Mouse (Mus musculus) G1E (cell line): ENCODE measurements at regions not wholly inside any gene's neighbourhood (a gene's known extent, or its start where the extent isn't known, plus 50 kb on each side); places are given as distances from the start of the nearest gene placed in this dataset.

Experiments
- ATAC-seq: 2 replicates; pipeline ENCODE4 v1.8.0; 2016; ENCODE audit warnings: mild to moderate bottlenecking; ENCODE audit not compliant: insufficient number of reproducible peaks, poor library complexity, low FRiP score, severe bottlenecking; ENCODE audit errors: extremely low read depth
- DNase-seq: peaks from one replicate; pipeline ENCODE4 v3.0.0; 2012; ENCODE audit warnings: low spot score
- H3K27me3 ChIP-seq: 2 replicates; pipeline ENCODE4 v1.6.1; 2012; ENCODE audit warnings: mild to moderate bottlenecking, low read length, inconsistent platforms; ENCODE audit not compliant: insufficient read depth
- H3K36me3 ChIP-seq: replicated peaks from 2 replicates; pipeline ENCODE3; 2012; ENCODE audit warnings: mild to moderate bottlenecking, inconsistent platforms
- H3K4me1 ChIP-seq: 2 replicates; pipeline ENCODE4 v1.6.1; 2012; ENCODE audit warnings: low read depth, low read length, inconsistent platforms, mixed read lengths; ENCODE audit not compliant: insufficient read depth
- H3K4me3 ChIP-seq: 2 replicates; pipeline ENCODE4 v1.5.1; 2012; ENCODE audit warnings: low read depth, mild to moderate bottlenecking, inconsistent platforms, low read length, moderate library complexity, mixed read lengths
- H3K9me3 ChIP-seq: replicated peaks from 2 replicates; pipeline ENCODE4 v1.6.1; 2012; ENCODE audit warnings: inconsistent platforms
- CTCF ChIP-seq: IDR thresholded peaks from 2 replicates; pipeline ENCODE4 v1.5.1; 2012; ENCODE audit warnings: low read depth, low read length, inconsistent platforms, mixed read lengths
- GATA1 ChIP-seq: IDR thresholded peaks from 2 replicates; pipeline ENCODE4 v1.6.1; 2012; ENCODE audit warnings: borderline replicate concordance, low read length, inconsistent platforms, mixed read lengths
- GATA2 ChIP-seq: IDR thresholded peaks from 2 replicates; pipeline ENCODE4 v1.6.1; 2012; ENCODE audit warnings: low read depth, low read length, inconsistent platforms, borderline replicate concordance
- POLR2AphosphoS5 ChIP-seq: IDR thresholded peaks from 2 replicates; pipeline ENCODE4 v1.6.1; 2012; ENCODE audit warnings: low read depth, low read length, inconsistent platforms; ENCODE audit not compliant: insufficient replicate concordance
- TAL1 ChIP-seq: conservative IDR thresholded peaks from 2 replicates; pipeline ENCODE4 v1.6.1; 2012; ENCODE audit warnings: low read depth, low read length, inconsistent platforms, mixed read lengths

DNA sequence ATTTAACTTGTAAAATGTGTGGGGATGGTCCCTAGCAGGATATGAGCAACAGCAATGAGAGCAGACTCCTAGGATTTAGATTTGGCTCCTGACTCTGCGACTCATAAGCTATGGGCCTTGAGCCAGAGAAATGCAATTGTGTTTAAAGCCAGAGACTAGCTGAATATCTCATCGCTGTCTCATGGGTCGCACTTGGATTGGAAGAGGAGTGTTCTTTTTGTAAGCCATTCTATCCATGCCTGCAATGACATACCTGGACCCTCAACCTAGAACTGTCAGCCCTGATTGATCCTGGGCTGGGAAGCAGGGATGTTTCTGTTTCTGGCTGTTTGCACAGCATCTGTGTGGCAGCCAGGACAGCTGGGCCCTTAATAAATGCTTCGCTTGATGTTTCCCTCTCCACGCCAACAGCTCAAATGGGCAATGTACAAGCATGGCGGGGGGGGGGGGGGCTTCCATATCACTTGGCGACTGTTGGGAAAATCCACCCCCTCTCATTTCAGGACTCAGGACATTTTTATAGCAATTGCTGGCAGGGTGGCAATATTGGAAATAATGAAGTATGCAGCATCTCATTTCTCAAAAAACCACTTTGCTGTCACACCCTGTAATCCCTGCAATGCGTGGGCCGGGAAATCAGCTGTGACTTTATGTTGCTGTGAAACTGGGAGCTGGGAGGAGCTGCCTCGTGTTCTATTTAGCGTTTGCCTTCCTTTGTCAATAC is 338.0 kb downstream of the Hs3st1 start:
- TF ChIP-seq GATA1 = no peak
- no peak for TF ChIP-seq POLR2AphosphoS5
- no peak for TF ChIP-seq TAL1
- TF ChIP-seq GATA2 = no peak
- Histone ChIP-seq H3K27me3 (no peaks in the 10 kb centered on the region), H3K4me3 (no peak overlapping the region), H3K4me1 (no peaks in the 10 kb centered on the region), H3K36me3 (no peaks in the 10 kb centered on the region), H3K9me3 (peaks cover 8% of the 10 kb centered on the region)
- ATAC-seq = no peak
- DNase-seq = no peak

- no peaks in the 10 kb centered on the region for H3K4me1 ChIP-seq
- DNase-seq = no peak
- no peaks in the 10 kb centered on the region for H3K27me3 ChIP-seq
- no peak for ATAC-seq
- peaks cover 8% of the 10 kb centered on the region for H3K9me3 ChIP-seq
- H3K4me3 ChIP-seq = no peak overlapping the region
- H3K36me3 ChIP-seq = no peaks in the 10 kb centered on the region
- no peak for TF ChIP-seq CTCF
- no peak for TF ChIP-seq GATA1
- TF ChIP-seq GATA2 = no peak
- TF ChIP-seq TAL1 = no peak
- TF ChIP-seq POLR2AphosphoS5 = no peak
Observed at GRCm38 (mm10) chr5:39416597-39417023, 338.7 kb downstream of the Hs3st1 start.

- Histone ChIP-seq H3K36me3 (no peaks in the 10 kb centered on the region), H3K9me3 (peaks cover 14% of the 10 kb centered on the region), H3K4me1 (no peaks in the 10 kb centered on the region), H3K27me3 (no peaks in the 10 kb centered on the region), H3K4me3 (no peak overlapping the region)
- no peak for ATAC-seq
- no peak for TF ChIP-seq POLR2AphosphoS5
- TF ChIP-seq GATA1 = no peak
- no peak for TF ChIP-seq CTCF
- TF ChIP-seq GATA2 = no peak
- no peak for TF ChIP-seq TAL1
- DNase-seq = no peak
Observed at GRCm38 (mm10) chr5:39412756-39413155, 342.5 kb downstream of the Hs3st1 start.

GRCm38 (mm10) chr5:39390391-39390987 is 364.8 kb downstream of the Hs3st1 start:
- H3K4me1 ChIP-seq = no peaks in the 10 kb centered on the region
- TF ChIP-seq POLR2AphosphoS5 (no peak), GATA1 (no peak), GATA2 (no peak), CTCF (no peak), TAL1 (no peak)
- H3K27me3 ChIP-seq = no peaks in the 10 kb centered on the region
- H3K9me3 ChIP-seq = no peaks in the 10 kb centered on the region
- ATAC-seq (no peak), DNase-seq (no peak)
- no peak overlapping the region for H3K4me3 ChIP-seq
- no peaks in the 10 kb centered on the region for H3K36me3 ChIP-seq

- no peaks in the 10 kb centered on the region for H3K4me1 ChIP-seq
- TF ChIP-seq GATA2 (no peak), POLR2AphosphoS5 (no peak), GATA1 (no peak), TAL1 (no peak), CTCF (no peak)
- H3K27me3 ChIP-seq = no peaks in the 10 kb centered on the region
- no peaks in the 10 kb centered on the region for H3K9me3 ChIP-seq
- no peaks in the 10 kb centered on the region for H3K36me3 ChIP-seq
- no peak for DNase-seq
- ATAC-seq = no peak
- no peak overlapping the region for H3K4me3 ChIP-seq
Observed at GRCm38 (mm10) chr5:39384410-39384809, 370.9 kb downstream of the Hs3st1 start.

DNA sequence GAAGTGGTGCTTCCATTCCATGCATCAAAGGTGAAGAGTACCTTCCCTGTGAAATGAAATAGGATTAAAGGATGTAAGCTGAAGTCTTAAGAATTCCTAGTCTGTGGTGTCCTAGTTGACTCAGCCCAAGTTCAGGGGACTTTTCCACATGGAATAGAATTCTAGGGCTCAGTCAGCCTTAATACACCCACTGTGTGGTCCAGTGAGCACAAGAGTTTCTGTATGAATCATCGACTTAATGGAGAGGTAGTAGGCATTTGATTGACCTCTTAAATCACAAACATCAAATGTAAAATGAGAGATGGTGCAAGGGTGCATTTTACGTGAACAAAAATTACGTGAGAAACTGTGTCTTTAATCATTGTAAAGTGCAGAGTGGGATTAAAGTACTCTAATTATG is 381.1 kb downstream of the Hs3st1 start:
- TF ChIP-seq TAL1 (no peak), GATA2 (no peak), GATA1 (no peak), POLR2AphosphoS5 (no peak), CTCF (no peak)
- ATAC-seq = no peak
- Histone ChIP-seq H3K4me3 (no peak overlapping the region), H3K27me3 (no peaks in the 10 kb centered on the region), H3K4me1 (no peaks in the 10 kb centered on the region), H3K36me3 (no peaks in the 10 kb centered on the region), H3K9me3 (peaks cover 1% of the 10 kb centered on the region; the same call in 1 of the 2 replicates)
- DNase-seq = no peak
